Mouse (Mus musculus) midbrain, embryonic 16.5 days (tissue): ENCODE results near the gene Crb3. TPM values are rescaled to one million over a fixed set of nuclear protein-coding genes. Genes with fewer than 3 reads are reported as not detected.

Experiments
- ATAC-seq: fragments of 200-750 bp; cut with Nextera tagmentation; 2 replicates; pipeline ENCODE4 v1.8.0; 2017; ENCODE audit warnings: moderate TSS enrichment
- H3K27ac ChIP-seq: fragments of 300-500 bp; sonication (generic); 2 replicates; pipeline ENCODE4 v1.5.1; 2014; ENCODE audit warnings: mild to moderate bottlenecking, low read length, mixed read lengths
- H3K27me3 ChIP-seq: fragments of 300-500 bp; sonication (generic); 2 replicates; pipeline ENCODE4 v1.6.1; 2014; ENCODE audit warnings: low read depth, low read length, mixed read lengths; ENCODE audit not compliant: control insufficient read depth, insufficient read depth
- H3K36me3 ChIP-seq: fragments of 300-500 bp; sonication (generic); 2 replicates; pipeline ENCODE4 v1.6.1; 2014; ENCODE audit warnings: mild to moderate bottlenecking, low read length, moderate library complexity, mixed read lengths; ENCODE audit not compliant: control insufficient read depth, insufficient read depth
- H3K4me1 ChIP-seq: fragments of 300-500 bp; sonication (generic); 2 replicates; pipeline ENCODE4 v1.6.1; 2014; ENCODE audit warnings: mild to moderate bottlenecking, low read length, mixed read lengths; ENCODE audit not compliant: control insufficient read depth, insufficient read depth
- H3K4me2 ChIP-seq: fragments of 300-500 bp; sonication (generic); 2 replicates; pipeline ENCODE4 v1.6.1; 2014; ENCODE audit warnings: mild to moderate bottlenecking, low read length, mixed read lengths
- H3K4me3 ChIP-seq: fragments of 300-500 bp; sonication (generic); 2 replicates; pipeline ENCODE4 v1.5.1; 2014; ENCODE audit warnings: low read depth, mild to moderate bottlenecking, low read length, moderate library complexity, mixed read lengths
- H3K9ac ChIP-seq: fragments of 300-500 bp; sonication (generic); 2 replicates; pipeline ENCODE4 v1.6.1; 2014; ENCODE audit warnings: low read depth, low read length, mixed read lengths
- H3K9me3 ChIP-seq: fragments of 300-500 bp; sonication (generic); replicated peaks from 2 replicates; pipeline ENCODE4 v1.6.1; 2014; ENCODE audit warnings: mild to moderate bottlenecking, low read length, mixed read lengths; ENCODE audit not compliant: control insufficient read depth, poor library complexity, severe bottlenecking
- WGBS: fragments of 180-500 bp; shearing (Covaris S2); extraction: QIAGEN DNeasy Blood & Tissue Kit; methylation state at CpG from one replicate; pipeline ENCODE4 v1.1.7; 2014; 5-methylcytosine and 5-hydroxymethylcytosine counted together
- polyA plus RNA-seq: library from polyadenylated mRNA; unstranded; fragments of >200 nt; fragmentation: Nextera tagmentation; extraction: Ambion mirVana; gene quantifications from 2 replicates; pipeline ENCODE4 v1.2.1, GENCODE M21; 2015

Crb3 gene
- polyA plus RNA-seq, 1 experiment from 2014 or later, result 3.3 TPM

DNA sequence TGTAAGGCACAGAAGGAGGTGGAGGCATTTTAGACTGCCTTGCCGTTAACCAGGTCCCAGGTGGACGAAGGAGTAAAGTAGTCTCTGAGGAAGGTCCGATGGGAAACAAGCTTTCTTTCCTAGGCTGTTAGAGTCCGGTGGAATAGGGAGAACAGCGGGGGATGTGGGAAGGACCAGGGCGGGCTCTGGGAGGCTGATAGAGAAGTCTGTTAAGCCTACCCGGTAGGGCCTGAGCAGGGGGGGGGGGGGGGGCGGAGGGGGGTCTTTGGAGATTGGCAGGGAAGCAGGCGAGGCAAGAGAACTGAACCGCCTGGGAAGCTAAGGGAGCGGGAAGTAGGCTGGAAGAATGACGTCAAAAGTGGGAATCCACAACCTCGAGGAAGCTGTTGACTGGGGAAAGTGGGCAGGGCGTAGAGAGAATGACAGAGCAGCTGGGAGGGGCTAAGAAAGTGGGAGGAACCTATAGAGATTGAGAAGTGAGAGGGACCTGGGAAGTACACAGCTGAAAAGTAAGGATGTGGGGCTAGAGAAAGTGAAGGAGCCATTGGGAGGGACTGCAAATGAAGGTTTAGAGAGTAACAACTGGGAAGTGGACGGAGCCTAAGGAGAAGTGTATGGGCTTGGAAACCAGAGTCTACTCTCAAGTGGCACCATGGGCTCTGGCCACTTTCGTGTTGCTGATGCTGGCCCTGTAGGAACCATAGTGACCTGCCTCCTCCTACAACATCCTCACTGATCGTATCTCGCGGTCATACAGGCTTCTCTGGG is 37.1 kb downstream of the Crb3 start:
- ATAC-seq, result peak; percentile 72
- Histone ChIP-seq H3K4me3 (peak overlapping the region; percentile 16), H3K9me3 (no peaks in the 10 kb centered on the region), H3K27me3 (no peaks in the 10 kb centered on the region), H3K4me2 (peak overlapping the region; percentile 45), H3K27ac (no peak overlapping the region), H3K36me3 (no peaks in the 10 kb centered on the region), H3K9ac (no peak overlapping the region), H3K4me1 (peaks cover 6% of the 10 kb centered on the region; the same call in 1 of the 2 replicates)
- 1% methylated on average over 17 of the region's 19 CpGs for WGBS

DNA sequence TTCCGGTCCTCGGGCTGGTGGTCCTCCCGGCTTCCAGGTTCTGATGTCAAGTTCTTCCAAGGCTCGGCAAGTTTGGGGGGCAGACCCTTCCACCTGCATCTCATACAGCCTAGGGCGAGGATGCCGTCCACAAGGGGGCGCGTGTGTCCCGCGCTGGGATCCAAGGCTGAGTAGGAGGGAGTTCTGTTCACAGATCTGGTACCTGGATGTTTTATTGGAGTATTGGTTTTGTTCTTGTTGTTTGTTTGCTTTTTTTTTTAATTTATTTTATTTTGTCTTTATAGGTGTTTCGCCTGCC is 37.7 kb downstream of the Crb3 start:
- Histone ChIP-seq H3K9me3 (no peaks in the 10 kb centered on the region), H3K36me3 (no peaks in the 10 kb centered on the region), H3K4me2 (peak overlapping the region; percentile 45), H3K4me1 (peaks cover 6% of the 10 kb centered on the region; the same call in 1 of the 2 replicates), H3K9ac (no peak overlapping the region), H3K4me3 (peak overlapping the region; percentile 16), H3K27ac (no peak overlapping the region), H3K27me3 (no peaks in the 10 kb centered on the region)
- WGBS, result 2% methylated on average over 11 of the region's 11 CpGs
- ATAC-seq, result peak; percentile 85

DNA sequence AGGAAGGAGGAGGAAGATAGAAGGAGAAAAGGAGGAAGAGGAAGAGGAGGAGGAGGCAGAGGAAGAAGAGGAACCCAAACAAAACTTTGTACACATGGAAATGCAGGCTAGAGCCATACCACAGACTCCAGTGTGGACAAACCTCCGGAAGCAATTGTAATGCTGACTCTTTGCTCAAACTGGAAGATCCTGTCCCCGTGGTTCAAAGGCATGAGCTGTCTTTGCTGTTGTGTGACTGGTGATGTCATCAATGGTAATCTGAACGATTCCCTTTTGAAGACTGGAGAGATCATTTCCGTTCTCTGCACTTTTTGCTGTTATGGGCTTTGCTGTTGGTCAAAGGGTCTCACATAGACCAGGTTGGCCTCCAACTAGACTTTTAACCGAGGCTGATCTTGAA is 39.4 kb downstream of the Crb3 start:
- Histone ChIP-seq H3K9ac (no peak overlapping the region), H3K27ac (no peak overlapping the region), H3K4me2 (no peak overlapping the region), H3K36me3 (no peaks in the 10 kb centered on the region), H3K4me3 (no peak overlapping the region), H3K4me1 (peaks cover 6% of the 10 kb centered on the region; the same call in 1 of the 2 replicates), H3K27me3 (no peaks in the 10 kb centered on the region), H3K9me3 (no peaks in the 10 kb centered on the region)
- 84% methylated on average over 5 of the region's 5 CpGs for WGBS
- no peak for ATAC-seq

DNA sequence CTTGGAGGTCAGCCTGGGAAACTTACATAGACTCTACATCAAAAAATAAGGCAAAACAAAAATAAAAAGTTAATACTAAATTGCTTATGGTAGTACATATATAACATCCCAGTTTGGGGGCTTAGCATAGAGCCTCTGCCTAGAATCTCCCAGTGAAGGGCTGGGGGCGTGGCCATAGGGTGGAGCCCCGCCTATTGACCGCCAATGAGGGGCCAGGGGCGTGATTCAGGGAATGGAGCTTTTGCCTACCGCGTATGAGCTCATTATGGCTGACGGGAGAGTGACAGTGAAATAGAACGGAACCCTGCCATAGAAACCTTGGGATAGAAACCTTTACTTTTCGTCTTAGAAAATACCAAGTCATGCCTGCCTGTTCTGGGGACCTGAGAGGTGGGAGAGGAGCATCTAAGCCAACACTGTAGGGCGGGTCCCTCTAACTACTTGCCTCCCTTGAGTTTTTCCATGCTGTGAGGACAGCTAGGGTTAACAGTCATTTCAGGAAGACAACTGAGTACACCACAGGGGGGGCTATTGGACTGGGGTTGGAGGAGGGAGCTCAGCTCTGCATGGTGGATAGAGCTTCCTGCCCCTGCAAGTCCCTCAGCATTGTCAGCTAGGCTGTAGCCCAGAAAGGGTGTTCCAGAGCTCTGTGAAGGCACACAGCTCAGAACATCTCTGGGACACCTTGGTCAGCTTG is 40.9 kb downstream of the Crb3 start:
- no peak overlapping the region for H3K4me3 ChIP-seq
- H3K4me2 ChIP-seq, result no peak overlapping the region
- H3K9me3 ChIP-seq, result no peaks in the 10 kb centered on the region
- no peaks in the 10 kb centered on the region for H3K36me3 ChIP-seq
- no peak overlapping the region for H3K9ac ChIP-seq
- H3K4me1 ChIP-seq, result peaks cover 9% of the 10 kb centered on the region
- H3K27ac ChIP-seq, result no peak overlapping the region
- ATAC-seq, result no peak
- 7% methylated on average over 10 of the region's 10 CpGs for WGBS
- no peaks in the 10 kb centered on the region for H3K27me3 ChIP-seq

DNA sequence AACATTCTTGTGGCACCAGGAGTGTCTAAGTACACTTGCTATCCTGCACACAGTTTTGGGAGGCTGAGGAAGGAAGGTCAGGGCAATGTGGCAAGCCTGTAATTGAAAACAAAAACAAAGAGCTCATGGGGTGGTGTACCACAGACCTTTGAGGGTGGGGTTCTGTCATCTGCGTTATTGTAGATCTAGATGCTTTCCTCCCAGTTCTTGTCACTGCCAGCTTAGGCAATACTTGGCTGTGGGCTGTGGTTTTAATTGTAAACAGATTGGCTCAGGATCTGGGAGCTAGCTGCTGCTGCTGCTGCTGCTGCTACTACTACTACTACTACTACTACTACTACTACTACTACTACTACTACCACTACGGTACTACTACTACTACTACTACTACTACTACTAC is 43.4 kb downstream of the Crb3 start:
- Histone ChIP-seq H3K36me3 (no peaks in the 10 kb centered on the region), H3K27me3 (no peaks in the 10 kb centered on the region), H3K9ac (no peak overlapping the region), H3K27ac (no peak overlapping the region), H3K4me3 (no peak overlapping the region), H3K4me2 (no peak overlapping the region), H3K9me3 (no peaks in the 10 kb centered on the region), H3K4me1 (peaks cover 3% of the 10 kb centered on the region; the same call in 1 of the 2 replicates)
- ATAC-seq, result no peak
- WGBS, result 85% methylated on average over 2 of the region's 2 CpGs

DNA sequence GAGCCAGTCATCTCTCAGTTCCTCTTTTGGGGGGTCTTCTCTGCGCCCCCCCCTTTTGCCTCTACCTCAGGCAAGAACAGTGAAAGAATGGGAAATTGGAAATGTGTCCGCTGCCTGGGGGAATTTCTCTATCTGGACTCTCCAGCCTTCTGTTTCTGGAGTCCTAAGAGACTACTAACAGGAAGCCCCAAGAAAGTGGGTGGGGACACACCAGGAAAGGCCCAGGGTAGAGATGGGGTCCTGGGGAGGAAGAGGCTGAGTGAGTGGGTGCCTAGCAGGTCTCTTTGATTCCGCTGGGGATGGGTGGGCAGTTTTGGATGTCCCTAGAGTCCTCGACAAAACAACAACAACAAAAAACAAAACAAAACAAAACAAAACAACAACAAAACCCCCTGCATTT is 45.6 kb downstream of the Crb3 start:
- Histone ChIP-seq H3K4me1 (peaks cover 3% of the 10 kb centered on the region; the same call in 1 of the 2 replicates), H3K27ac (no peak overlapping the region), H3K4me3 (peak overlapping the region; percentile 65), H3K27me3 (no peaks in the 10 kb centered on the region), H3K9me3 (no peaks in the 10 kb centered on the region), H3K4me2 (peak overlapping the region; percentile 76), H3K9ac (no peak overlapping the region), H3K36me3 (no peaks in the 10 kb centered on the region)
- WGBS, result 44% methylated on average over 4 of the region's 4 CpGs
- peak; percentile 14; the same call in 1 of the 2 replicates for ATAC-seq

DNA sequence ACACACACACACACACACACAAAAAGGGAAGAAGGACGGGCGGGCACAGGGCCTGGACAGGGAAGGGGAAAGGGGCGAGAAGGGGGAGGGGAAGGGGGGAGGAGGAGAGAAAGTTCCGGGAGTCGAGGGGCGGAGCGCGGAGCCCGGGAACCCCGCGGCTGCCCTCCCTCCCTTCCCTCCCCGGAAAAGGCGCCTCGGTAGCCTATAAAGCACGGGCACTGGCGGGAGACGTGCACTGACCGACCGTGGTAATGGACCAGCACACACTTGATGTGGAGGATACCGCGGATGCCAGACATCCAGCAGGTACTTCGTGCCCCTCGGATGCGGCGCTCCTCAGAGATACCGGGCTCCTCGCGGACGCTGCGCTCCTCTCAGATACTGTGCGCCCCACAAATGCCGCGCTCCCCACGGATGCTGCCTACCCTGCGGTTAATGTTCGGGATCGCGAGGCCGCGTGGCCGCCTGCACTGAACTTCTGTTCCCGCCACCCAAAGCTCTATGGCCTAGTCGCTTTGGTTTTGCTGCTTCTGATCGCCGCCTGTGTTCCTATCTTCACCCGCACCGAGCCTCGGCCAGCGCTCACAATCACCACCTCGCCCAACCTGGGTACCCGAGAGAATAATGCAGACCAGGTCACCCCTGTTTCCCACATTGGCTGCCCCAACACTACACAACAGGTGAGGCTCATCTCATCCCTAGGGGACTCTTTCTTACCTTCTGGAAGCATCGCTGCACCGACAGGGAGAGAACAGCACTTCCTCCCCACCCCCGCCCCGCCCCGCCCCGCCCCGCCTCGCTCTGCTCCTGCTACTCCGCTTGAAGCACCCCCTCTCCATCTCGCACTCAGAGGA is 46.5 kb downstream of the Crb3 start, which contains the start of gene Tnfsf9:
Tnfsf9 (plus strand) TSS at position 145 of the 854 bp plus-strand sequence.
- Histone ChIP-seq H3K9ac (peak within 1 kb of the TSS; percentile 80), H3K4me1 (peaks cover 3% of the 10 kb centered on the region; the same call in 1 of the 2 replicates), H3K27me3 (no peaks in the 10 kb centered on the region), H3K9me3 (no peaks in the 10 kb centered on the region), H3K36me3 (no peaks in the 10 kb centered on the region), H3K4me2 (peak within 1 kb of the TSS; percentile 76), H3K27ac (0 out of 2 replicates have a peak within 1 kb of the TSS, but pooled peaks have one; percentile 26), H3K4me3 (peak within 1 kb of the TSS; percentile 65)
- under 1% methylated on average over 53 of the region's 61 CpGs for WGBS
- peak; percentile 88 for ATAC-seq

DNA sequence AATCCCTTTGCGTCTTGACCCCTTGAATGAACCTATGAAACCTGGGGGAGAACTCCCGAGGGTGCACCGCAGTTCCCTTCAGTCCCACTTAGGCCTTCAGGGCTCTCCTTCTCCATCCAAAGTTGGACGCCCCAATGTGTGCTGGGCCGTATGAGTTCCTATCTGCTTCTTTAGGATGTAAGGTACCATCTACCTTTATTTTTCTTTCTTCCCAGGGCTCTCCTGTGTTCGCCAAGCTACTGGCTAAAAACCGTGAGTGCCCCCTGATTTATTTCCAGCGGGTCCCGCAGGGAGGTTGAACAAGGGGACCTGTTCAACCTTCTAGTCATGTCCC is 47.1 kb downstream of the Crb3 start:
- peak overlapping the region; percentile 76 for H3K4me2 ChIP-seq
- 3% methylated on average over 9 of the region's 9 CpGs for WGBS
- H3K27me3 ChIP-seq, result no peaks in the 10 kb centered on the region
- peak overlapping the region; percentile 65 for H3K4me3 ChIP-seq
- H3K36me3 ChIP-seq, result no peaks in the 10 kb centered on the region
- H3K27ac ChIP-seq, result no peak overlapping the region
- peak overlapping the region; percentile 80 for H3K9ac ChIP-seq
- no peaks in the 10 kb centered on the region for H3K9me3 ChIP-seq
- peaks cover 3% of the 10 kb centered on the region; the same call in 1 of the 2 replicates for H3K4me1 ChIP-seq
- no peak for ATAC-seq
